Mouse (Mus musculus) adrenal gland, postnatal 4 days (tissue): ENCODE data around the gene Cpt1b. TPM values are rescaled to one million over a fixed set of nuclear protein-coding genes. Genes with fewer than 3 reads are reported as not detected.
"Not testable (repeated sequence)": the region's sequence is repeated elsewhere in the genome, so short reads cannot be mapped to it uniquely, and the experiment has no call there.

Experiments
- DNase-seq, 2 experiments: peaks; one replicate each; pipeline ENCODE4 v3.0.0; 2021 to 2022; ENCODE audit warnings: low spot score in 2 of 2, mixed read lengths in 2 of 2
- total RNA-seq, 2 experiments: library from RNA; stranded (reverse); gene quantifications; 2 replicates each; pipeline ENCODE4 v1.2.3; 2021

Gene Cpt1b
- total RNA-seq, 2 experiments from 2014 or later = 95.7 to 128 TPM

DNA sequence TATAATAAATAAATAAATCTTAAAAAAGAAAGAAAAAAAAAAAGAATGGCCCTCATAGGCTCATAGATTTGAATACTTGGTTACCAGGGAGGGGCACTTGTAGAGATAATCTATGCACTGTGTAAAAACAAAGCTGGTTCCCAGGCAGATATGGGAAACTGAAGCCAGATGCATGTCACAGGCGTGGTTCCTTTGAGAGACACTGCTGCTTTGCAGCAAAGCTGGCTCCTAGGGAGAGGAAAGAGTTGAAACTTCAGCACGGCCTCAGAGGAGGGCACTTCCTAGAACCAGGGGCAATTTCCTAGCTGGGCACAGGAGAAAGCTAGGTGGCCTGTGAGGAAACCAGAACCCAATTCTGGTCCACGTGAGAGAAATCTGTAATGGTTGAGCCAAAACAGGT lies 8.5 kb upstream of the Cpt1b start:
- no peak for DNase-seq

DNA sequence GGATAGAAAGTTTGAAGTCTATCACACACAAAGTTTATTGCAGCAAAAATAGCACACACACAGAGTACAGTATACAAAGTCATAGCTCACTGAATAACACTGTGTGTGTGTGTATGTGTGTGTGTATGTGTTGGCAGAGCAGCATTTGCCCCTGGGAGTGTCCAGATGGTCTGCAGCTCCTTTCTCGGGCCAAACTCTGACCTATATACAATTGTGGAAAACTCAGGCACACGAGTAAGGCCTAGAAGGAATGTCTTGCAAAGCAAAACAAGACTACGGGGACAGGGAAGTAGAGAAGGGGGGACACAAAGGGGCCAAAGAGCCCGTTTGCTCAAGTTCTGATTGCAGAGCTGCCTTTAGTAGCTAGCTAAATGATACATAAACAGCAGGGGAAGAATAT lies 7.3 kb upstream of the Cpt1b start:
- DNase-seq = no peak

DNA sequence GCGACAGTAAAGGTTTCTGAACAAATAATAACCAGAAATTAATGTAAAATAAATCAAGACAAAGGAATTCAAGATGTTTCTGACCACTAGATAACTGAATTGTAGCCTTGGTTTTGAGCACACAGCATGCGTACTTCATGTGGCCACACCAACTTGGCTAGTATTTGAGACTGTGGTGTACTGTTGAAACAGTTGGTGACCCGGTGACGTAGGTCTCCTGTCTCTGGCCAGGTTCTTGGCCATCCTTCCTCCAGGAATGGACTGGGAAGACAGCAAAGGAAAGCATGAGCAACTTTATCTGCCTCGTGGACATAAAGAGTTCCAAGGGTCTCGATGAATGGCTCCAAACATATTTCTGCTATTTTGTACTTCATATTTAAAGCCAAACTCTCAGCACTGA lies 6.1 kb upstream of the Cpt1b start:
- no peak for DNase-seq

DNA sequence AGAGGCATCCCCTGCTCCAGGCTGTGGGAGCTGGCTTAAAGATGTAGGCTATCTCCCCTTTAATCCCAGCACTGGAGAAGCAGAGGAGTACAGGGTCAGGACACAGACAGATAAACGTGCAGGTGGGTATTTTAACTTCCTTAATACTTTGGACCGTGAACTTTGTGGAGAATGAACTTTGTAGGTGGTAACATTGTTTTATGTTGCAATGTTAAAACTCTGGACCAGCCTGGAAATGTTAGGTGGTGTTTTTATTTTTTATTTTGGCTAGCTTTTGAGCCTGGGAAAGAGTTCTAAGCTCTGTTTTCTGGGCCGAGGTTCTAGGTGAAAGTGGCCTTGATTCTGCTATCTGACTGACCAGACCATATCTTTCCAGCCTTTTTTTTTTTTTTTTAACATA lies 5.6 kb upstream of the Cpt1b start:
- DNase-seq = no peak

DNA sequence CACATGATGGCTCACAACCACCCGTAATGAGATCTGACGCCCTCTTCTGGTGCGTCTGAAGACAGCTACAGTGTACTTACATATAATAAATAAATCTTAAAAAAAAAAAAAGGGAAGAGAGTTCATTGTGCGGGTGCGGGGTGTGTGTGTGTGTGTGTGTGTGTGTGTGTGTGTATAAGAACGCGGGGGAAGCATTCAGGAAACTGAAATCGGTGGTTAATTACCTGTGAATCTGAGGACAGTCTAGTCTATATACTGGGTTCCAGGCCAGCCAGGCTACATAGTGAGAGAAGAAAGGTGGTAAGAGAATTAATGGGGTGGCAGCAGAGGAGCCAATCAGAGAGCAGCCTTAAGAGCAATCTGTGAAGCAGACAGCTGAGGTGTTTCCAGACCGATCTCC lies 5.1 kb upstream of the Cpt1b start:
- not testable (repeated sequence) for DNase-seq

DNA sequence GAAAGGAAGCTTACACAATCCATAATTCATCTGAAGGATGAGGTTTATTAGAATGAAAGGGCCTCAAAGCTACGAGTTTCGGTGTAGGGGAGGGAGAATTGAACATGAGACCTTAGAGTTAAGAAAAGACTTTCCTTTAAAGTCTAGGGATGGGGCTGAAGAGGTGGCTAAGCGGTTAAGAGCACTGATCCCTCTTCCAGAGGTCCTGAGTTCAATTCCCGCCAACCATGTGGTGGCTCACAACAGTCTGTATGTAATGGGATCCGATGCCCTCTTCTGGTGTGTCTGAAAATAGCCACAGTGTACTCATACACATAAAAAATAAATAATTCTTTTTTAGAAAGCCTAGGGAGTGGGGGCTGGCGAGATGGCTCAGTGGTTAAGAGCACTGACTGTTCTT lies 4.7 kb upstream of the Cpt1b start:
- DNase-seq = no peak

DNA sequence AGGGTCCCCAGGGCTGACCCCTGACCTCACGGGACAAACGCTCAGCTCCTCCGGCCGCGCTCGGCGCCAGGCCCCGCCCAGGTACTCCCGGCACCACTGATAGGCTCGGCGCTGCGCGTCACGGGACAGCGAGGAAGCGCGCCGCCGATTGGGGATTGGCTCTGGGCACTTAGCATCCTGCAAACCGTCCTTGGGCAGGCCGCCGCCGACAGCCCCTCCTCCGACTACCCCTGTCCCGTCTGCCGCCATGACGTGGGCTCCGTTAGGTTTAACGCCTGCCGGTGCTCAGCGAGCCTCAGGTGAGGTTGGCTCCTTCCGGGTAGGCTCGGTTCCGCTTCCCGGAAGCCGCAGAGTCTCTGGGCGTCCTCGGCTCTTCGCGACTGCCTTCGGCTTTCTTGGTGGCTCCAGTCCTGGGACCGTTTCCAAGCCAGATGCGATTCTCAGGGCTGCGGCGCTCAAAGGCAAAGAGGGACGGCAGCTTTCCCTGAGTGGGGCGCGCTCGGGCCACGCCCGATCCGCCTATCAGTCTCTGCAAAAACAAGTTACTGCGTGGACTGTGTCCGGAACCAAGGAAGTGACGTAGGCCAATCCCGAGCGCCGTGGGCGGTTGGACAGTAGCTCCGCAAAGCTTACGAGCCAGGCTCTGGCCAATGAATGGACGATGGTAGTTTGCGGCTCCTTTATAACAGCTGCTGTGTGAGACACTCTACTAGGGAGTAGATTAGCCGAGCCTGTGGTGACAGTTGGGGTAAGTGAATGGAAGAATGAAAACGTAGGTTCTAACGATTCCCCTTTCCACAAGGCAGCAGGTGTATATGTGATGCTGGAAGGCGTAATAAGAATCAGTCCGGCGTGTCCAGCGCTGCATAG lies 3.9 kb upstream of the Cpt1b start, which contains the start of the genes C730034F03Rik, Gm44502 and Chkb:
Gene C730034F03Rik (plus strand): TSS at position 238 of the 870 bp plus-strand sequence.
Gene Gm44502 (minus strand): TSS at position 345 of the 870 bp plus-strand sequence.
Gene Chkb (minus strand): TSS at position 557 of the 870 bp plus-strand sequence.
- DNase-seq = peak; percentile 76 to 80

DNA sequence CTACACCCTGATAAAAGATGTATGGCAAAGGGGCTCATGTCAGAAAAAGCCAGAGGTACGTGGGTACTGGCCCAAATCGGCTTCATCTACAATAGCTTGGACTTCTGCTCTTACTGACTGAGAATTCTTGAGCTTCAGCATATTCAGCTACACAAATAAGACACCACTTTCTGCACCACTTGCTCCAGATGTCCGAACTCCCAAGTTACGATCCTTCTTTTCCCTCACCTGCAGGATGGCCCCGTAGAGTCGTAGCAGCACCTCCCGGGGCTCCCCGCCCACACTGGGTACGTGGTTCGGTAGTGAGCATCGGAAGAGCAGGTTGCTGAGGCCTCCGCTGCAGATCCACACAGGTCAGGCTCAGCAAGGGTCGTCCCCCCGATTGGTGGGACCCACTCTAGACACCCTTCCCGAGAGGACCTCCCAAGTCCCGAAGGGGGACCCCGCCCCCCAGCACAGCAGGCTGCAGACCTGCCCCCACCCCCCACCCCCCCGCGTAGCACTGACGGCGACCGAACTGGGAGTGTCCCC lies 3.2 kb upstream of the Cpt1b start:
- DNase-seq = no peak

DNA sequence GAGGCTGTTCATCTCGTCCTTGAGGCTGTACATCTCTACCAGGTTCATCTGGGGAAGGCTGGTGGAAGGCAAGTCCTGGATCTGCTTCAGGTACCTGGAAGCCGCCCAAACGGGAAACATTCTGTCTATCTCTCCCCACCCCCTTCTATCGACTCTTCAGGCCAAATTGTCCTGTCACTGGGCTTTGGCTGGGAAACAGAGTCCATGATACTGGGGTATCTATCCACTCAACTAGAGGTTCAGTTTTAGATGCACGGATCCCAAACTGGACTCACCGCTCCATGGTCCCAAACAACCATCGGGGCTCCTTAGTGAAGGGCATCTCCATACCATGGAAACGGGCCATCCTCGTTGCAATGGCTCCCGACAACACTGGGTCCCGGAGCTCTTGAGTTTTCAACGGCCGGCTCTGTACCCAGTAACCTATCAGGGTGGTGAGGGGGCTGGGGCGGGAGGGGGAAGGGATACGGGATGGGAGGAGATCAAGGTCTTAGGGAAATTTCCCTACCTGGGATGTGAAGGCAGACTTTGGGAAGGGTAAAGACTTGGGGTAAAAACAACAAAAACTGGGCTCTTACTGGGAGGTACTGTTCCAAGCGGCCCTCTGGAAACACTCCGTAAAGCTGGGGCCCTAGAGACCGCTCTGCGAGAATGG lies 2.6 kb upstream of the Cpt1b start:
- DNase-seq = no peak

DNA sequence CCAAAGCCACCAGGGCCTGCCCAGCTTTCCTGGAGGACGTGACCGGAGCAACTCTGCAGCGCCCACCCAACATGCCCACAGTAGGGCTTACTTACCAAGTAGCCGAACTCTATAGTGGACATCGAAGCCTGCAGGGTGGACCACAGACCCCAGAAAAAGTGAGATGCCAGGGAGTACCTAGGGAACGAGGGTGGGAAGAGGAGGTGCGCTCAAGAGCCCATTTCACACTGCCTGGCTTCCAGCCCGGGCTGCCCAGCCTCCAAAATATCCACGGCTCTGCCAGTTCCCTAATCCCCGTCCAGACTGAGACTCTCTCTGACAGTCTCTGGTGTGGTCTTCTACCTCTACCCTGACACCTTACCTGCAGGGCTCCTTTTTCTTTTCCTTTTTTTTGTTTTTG lies 1.1 kb upstream of the Cpt1b start:
- DNase-seq = no peak

DNA sequence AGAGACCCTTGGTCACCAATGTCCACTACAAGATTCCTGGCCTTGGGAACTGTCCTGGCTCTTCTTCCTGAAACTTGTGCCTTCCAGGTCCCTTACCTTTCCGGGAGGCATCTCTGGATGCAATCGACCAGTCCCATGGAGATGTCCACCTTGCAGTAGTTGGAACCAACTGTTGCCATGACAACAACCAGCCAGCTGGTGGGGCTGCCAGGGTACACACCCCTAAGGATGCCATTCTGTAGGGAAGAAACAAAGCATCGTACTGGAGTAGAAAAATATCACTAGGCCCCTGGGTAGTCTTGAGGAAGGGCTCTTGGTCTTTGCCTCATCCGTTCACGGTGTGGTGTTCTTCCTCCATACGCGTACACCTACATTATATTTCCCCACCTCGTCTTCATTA lies 1.0 kb downstream of the Cpt1b start:
- no peak for DNase-seq

DNA sequence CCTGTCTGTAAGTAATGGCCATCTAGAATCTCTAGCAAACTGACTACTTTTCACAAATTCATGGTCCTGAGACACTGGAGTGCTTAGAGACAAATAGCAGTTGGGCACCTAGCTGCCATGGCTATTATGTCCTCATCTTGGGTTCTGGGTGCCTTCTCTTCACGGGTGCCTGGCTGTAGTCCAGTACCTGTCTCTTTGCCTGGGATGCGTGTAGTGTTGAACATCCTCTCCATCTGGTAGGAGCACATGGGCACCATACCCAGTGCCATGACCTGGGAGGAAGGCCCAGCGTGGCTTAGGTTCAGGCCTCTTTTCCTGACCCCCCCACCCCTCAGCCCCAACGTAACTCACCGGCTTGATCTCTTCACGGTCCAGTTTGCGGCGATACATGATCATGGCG lies 3.7 kb downstream of the Cpt1b start:
- no peak for DNase-seq

DNA sequence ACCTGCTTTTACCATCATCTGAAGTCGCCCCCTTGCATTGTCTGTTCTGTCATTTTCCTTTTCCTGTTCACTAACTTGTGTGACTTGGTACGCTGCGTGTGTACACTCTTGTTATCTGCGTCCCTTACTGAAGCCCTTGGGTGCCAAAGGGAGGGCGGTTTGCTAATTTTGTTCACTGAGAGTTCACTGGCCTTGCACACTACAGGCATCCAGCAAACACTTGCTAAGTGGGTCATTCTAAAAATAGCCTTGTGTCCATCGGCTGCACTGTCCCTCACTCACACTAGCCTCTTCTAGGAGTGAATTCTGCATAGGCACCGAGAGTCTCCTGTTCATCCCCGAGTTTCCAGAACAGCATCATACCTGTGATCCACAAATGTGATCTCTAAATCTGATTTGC lies 10.4 kb downstream of the Cpt1b start:
- no peak for DNase-seq

DNA sequence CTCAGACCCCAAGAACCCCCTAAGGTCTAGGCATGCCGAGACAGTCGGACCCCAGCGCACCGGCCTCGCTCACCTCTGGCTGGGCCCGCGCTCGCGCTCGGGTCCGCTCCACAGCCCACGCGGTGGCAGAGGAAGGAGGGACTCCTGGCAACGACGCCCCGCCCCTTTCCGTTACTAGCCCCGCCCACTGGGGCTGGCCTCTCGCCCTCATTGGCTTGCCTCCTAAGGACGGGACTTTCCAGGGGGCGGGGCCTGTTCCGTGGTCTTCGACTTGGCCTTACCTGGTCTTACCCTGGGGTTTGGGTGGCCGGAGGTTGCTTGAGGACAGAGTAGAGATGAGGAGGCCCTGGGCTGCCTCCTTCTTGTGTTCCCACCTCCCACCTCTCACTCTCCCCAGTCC lies 15.5 kb downstream of the Cpt1b start, which contains the start of gene Syce3:
Gene Syce3 (minus strand): TSS at position 386 of the 400 bp plus-strand sequence.
- no peak for DNase-seq

DNA sequence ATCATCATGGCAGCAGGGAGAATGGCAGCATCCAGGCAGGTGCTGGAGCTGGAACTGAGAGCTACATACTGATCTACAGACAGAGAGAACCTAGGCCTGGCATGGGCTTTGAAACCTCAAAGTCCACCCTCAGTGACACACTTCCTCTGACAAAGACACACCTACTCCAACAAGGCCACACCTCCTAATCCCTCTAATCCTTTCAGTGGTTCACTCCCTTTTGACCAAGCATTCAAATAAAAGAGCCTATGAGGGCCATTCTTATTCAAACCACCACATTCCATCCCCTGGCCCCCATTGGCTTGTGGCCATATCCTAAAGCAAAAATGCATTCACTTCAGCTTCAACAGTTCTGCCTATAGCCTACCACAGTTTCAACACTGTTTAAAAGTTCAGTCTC lies 19.0 kb downstream of the Cpt1b start:
- DNase-seq = no peak

DNA sequence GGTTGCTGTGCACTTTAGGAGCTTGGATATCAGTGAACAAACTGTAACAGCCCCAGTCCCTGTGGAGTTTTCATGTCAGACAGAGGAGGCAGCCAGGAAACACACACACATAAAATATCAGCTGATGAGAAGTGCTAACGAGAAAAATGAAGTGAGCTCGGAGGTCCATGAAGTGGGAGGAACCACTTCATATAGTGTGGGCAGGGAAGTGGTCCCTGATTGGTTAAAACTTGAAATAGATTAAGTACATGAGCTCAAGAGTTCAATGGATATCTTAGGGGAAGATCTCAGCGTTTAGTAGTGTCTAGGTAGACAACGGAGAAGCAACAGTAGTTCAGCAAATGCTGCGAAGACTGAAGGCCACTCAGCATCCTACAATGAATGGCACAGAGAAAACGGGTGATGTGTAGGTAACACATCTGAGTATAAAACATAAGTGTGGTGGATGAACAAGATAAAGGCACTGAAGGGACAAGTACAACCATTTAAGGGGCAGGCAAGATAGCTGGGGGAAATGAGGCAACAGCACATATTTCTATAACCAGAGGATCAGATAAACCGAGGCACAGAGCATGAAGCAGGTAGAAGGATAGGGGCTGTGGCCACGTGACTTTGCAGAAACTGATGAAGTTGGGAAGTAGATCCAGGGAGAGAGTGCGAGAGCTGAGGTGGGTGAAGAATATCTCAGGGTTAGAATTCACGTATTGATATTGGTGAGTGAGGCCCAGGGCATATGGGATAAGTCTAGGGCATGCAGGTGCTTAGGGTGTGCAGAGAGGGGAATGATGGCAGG lies 20.6 kb downstream of the Cpt1b start:
- no peak for DNase-seq

DNA sequence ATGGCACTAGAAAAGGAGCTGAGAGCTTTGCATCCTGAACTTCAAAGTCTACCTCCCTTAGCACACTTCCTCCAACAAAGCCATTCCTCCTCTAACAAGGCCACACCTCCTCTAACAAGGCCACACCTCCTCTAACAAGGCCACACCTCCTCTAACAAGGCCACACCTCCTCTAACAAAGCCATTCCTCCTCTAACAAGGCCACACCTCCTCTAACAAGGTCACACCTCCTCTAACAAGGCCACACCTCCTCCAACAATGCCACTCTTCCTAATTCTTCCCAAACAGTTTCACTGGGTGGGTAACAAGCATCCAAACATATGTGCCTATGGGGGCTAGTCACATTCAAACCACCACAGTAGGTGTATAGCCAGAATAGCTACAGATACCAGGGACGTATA lies 23.2 kb downstream of the Cpt1b start:
- no peak for DNase-seq

DNA sequence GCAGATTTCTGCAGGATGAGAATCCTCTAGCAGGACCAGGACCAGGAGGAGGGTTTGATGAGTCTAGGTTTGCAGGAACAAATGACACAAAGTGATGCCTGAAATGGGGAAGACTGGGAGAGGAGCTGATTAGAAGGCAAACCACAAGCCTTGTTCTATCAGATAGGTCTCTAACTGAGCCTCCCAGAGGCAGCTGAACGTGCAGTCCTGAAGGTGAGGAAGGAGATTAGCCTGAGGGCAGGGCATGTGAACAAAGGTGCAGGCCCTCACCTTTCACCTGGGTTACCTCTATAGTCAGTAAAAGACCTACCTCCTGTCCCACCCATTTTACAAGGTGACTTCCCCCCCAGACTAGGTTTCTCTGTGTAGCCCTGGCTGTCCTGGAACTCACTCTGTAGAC lies 25.9 kb downstream of the Cpt1b start:
- DNase-seq = no peak

DNA sequence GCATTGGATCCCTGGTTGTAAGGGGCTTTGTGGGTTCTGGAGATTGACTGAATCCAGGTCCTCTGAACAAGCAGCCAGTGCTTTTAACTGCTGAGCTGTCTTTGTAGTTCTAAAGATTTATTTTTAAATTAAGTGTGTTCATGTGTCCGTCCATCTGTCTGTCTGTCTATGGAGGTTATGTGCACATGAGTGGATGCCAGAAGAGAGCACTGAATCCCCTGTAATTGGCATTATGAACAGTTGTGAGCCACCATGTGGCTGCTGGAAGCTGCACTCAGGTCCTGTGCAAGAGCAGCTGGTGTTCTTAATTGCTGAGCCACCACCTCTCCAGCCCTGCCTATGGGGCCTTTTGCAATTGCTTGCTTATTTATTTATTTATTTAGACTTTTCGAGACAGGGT lies 27.5 kb downstream of the Cpt1b start:
- no peak for DNase-seq

DNA sequence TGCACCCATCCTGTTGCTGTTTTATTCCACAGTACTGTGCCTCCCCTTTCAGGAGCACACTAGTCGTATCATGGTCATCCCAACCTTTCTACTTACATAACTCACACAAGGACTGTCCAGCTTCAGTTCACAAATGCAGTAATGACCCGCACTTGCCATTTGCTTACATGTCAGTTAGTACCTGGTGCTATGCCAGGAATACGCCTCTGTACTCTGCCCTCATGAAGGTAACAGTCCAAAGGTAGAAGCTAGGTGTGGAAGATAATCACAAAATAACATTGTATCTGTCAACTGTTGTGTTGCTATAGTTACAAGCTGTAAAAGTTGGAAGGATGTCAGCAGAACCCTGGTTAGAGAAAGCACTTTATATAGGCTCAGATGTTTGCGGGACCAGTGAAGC lies 28.8 kb downstream of the Cpt1b start:
- no peak for DNase-seq

DNA sequence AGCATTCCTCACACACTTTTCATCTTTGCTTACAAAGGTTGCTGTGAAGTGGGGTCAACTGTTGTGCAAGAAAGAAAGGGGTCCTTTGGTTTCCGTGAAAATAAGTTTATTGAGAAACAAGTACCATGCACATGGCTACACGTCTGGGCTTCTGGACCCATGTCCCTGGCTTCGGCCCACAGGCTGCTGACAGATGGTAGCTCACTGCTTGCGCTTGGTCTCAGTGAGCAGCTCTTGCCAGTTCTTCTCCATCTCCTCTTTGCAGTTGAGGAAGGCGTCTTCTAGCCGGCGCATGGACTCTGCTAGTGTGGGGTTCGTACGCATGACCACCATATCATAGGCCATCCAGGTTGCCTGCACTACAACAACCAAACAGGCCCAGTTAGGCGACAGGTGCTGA lies 35.6 kb downstream of the Cpt1b start:
- DNase-seq = no peak
